Mouse (Mus musculus) right cerebral cortex, postnatal 36 days (tissue): ENCODE measurements around the gene Nrxn3.
A peak's percentile ranks its signal among the peaks of the same experiment; 100 is the strongest.

Source experiments
- DNase-seq, 2 experiments: peaks; one replicate each; pipeline ENCODE4 v3.0.0; 2022; ENCODE audit warnings: low spot score in 2 of 2, mixed read lengths in 1 of 2

The Nrxn3 gene

GRCm38 (mm10) chr12:89041429-89042107 lies 318.9 kb downstream of the Nrxn3 start:
- DNase-seq: no peak

GRCm38 (mm10) chr12:89049279-89049678 lies 326.6 kb downstream of the Nrxn3 start:
- no peak for DNase-seq

- DNase-seq: no peak
These were observed 327.0 kb downstream of the Nrxn3 start for GRCm38 (mm10) chr12:89049686-89050085.

- no peak for DNase-seq
These were observed 349.8 kb downstream of the Nrxn3 start for GRCm38 (mm10) chr12:89072436-89072835.

- no peak for DNase-seq
These were observed 350.6 kb downstream of the Nrxn3 start for GRCm38 (mm10) chr12:89073167-89073743.

GRCm38 (mm10) chr12:89074551-89075295 lies 352.0 kb downstream of the Nrxn3 start:
- peak; percentile 18 to 56 for DNase-seq

- DNase-seq: peak; percentile 38 to 66
These were observed 371.3 kb downstream of the Nrxn3 start for GRCm38 (mm10) chr12:89093806-89094479.

- no peak for DNase-seq
These were observed 374.9 kb downstream of the Nrxn3 start for GRCm38 (mm10) chr12:89097561-89097960.

GRCm38 (mm10) chr12:89106029-89106733 lies 383.5 kb downstream of the Nrxn3 start:
- DNase-seq: peak; percentile 76 to 78

- no peak for DNase-seq
These were observed 384.4 kb downstream of the Nrxn3 start for GRCm38 (mm10) chr12:89106881-89107584.

GRCm38 (mm10) chr12:89109779-89110335 lies 387.2 kb downstream of the Nrxn3 start:
- DNase-seq: no peak

GRCm38 (mm10) chr12:89128602-89129001 lies 405.9 kb downstream of the Nrxn3 start:
- DNase-seq: no peak

- peak; percentile 73 to 90 for DNase-seq
These were observed 406.6 kb downstream of the Nrxn3 start for GRCm38 (mm10) chr12:89129139-89129907.

- no peak for DNase-seq
These were observed 411.7 kb downstream of the Nrxn3 start for GRCm38 (mm10) chr12:89134333-89134732.

GRCm38 (mm10) chr12:89134774-89135307 lies 412.2 kb downstream of the Nrxn3 start:
- DNase-seq: no peak

- DNase-seq: no peak
These were observed 426.3 kb downstream of the Nrxn3 start for GRCm38 (mm10) chr12:89148974-89149411.

- no peak for DNase-seq
These were observed 426.8 kb downstream of the Nrxn3 start for GRCm38 (mm10) chr12:89149455-89149854.

- no peak for DNase-seq
These were observed 433.5 kb downstream of the Nrxn3 start for GRCm38 (mm10) chr12:89156086-89156757.

- DNase-seq: no peak
These were observed 436.7 kb downstream of the Nrxn3 start for GRCm38 (mm10) chr12:89159353-89159752.
